Mouse (Mus musculus) layer of hippocampus, adult 18-20 months (tissue): Measurements from ENCODE around the gene Cylc2. TPM values are rescaled to one million over a fixed set of nuclear protein-coding genes. Genes with fewer than 3 reads are reported as not detected.

ENCODE experiments used
- DNase-seq, 2 experiments: peaks; one replicate each; pipeline ENCODE4 v3.0.0; 2022; ENCODE audit warnings: low spot score in 2 of 2
- long read RNA-seq: library from polyadenylated mRNA; stranded (forward); transcript quantifications from one replicate; pipeline ENCODE4 v2.0.0, GENCODE M21; 2021
- total RNA-seq, 2 experiments: library from RNA; stranded (reverse); gene quantifications; 2 replicates each; pipeline ENCODE4 v1.2.3; 2021

The Cylc2 gene
- not detected for total RNA-seq
- long read RNA-seq: 0 reads

DNA sequence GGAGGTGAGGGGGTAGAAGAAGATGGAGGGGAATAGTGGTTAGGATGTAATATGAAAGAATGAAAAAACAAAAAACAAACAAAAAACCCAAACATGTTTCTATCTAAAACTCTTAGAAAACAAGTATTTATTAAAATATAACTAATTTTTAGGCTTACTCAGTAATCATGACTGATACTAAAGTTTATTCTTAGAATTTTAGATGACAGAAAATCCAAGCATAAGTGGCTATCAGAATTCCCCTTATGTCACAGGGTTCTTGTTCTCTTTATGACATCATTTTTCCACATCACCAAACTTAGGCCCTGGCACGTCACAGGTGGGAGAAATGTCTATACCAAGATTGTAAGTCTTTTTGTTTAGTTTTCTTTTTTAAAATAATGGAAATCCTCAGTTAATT, at the start of gene Cylc2:
TSS of gene Cylc2 (plus strand) at position 301 of the 400 bp plus-strand sequence.
- DNase-seq: no peak
